Mouse (Mus musculus) kidney, postnatal 14 days (tissue): ENCODE results near the gene 1700022I11Rik.

ENCODE experiments used
- DNase-seq: peaks from one replicate; pipeline ENCODE4 v3.0.0; 2022; ENCODE audit warnings: mixed read lengths

The 1700022I11Rik gene

GRCm38 (mm10) chr4:42969304-42969703 is at the start of gene 1700022I11Rik:
Gene 1700022I11Rik, plus strand, starts transcription at chr4:42969604.
- no peak for DNase-seq

- DNase-seq: no peak
Measured at GRCm38 (mm10) chr4:42920726-42921125, 48.7 kb upstream of the 1700022I11Rik start.

DNA sequence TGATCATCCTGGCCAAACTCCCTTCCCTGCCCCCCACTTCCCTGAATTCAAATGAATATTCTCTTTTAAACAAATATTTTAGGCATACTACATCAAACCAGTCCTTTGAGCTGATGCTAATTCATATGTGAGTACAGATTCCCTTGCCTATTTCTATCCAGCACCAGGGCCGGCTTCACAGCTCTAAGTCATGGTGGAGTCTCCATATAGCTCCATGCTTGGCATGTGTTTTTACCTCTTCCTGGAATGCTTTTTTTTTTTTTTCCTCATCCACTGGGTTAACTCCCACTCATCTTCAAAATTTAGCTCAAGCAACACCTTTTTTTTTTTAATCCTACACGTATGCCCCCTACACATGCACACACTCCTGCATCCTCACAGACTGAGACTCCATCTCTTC is 47.9 kb upstream of the 1700022I11Rik start:
- no peak for DNase-seq

DNA sequence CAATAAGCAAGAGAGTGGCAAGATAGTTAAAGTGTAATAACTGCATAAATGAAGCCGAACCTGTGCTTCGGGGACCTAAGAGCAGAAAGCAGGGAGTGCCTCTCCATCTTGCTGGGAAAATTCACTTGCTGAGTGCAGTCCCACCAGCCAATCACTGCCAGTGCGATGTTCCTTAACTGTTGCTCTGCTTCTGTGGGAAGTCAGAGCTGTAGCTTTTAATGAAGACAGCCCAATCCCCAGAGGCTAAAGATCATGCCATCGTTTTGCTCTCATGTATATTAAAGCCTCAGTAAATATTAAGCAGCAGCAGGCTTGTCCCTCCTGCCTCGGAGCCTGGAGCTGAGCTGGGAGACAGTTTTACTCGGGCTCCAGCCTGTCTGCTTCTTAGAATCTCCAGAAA is 47.3 kb upstream of the 1700022I11Rik start:
- DNase-seq: no peak

DNA sequence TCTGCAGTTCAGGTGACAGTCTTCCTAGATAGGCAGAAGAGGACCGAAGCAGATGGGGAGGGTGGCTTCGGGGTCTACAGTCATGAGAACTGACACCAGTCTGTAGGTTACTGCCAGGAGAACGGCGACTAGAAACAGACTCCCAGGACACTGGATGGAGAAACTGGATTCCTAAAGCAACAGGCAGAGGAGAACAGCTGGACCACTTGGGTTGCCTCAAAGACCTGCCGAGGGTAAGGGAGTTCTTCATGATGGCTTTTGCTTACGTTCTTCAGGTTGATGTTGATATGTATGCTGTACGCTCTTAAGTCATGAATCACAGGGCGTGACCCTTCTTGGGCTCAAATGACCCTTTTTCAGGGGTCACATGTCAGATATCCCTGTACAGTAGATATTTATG is 46.9 kb upstream of the 1700022I11Rik start:
- DNase-seq: no peak

DNA sequence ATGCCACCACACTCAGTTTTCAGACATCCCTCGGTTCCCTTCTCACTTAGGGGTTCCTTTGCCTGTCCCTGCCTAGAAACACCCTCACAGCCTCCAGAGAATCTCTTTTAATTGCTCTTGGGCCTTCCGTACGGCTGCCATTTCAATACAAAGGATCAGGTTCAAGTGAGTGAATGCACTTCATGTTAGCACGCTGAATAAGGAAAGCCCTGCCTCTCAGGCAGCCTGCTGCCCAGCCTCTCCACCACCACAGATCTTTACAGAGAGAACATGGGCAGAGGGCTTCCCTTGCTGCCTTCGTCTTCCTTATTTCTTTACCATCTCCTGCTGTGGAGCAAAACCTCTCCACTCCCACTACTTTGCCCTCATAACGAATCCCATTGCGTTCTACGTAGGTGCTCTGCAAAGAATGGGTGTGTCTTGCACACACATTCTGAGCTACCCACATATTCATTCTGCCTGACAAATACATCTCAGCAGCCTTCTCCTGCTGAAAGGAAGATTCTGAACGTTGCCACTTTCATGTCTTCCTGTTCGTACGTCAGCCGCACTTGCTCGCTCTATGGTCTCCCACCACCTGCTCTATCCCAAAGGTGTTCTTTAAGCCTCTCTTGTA is 45.2 kb upstream of the 1700022I11Rik start:
- DNase-seq: no peak

- DNase-seq: no peak
Measured at GRCm38 (mm10) chr4:42928209-42928608, 41.2 kb upstream of the 1700022I11Rik start.

GRCm38 (mm10) chr4:42928952-42929351 is 40.5 kb upstream of the 1700022I11Rik start:
- no peak for DNase-seq

- DNase-seq: peak; percentile 28
Measured at GRCm38 (mm10) chr4:42932229-42932969, 37.0 kb upstream of the 1700022I11Rik start.

DNA sequence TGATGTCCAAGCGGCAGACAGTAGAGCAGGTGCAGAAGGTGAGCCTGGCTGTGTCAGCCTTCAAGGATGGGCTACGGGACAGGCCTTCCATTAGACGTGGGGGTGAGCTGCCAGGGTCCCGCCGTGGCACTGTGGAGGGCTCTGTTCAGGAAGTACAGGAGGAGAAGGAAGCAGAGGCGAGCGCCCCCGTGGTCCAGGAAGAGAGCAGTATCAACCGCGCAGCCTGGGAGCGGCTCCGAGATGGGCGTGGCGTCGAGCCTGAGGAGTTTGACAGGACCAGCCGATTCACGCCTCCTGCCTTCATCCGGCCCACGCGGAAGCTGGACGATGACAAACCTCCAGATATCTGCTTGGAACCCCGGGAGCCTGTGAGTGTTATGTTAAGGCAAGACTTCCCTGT is 35.8 kb upstream of the 1700022I11Rik start:
- peak; percentile 73 for DNase-seq

GRCm38 (mm10) chr4:42941396-42941795 is 28.0 kb upstream of the 1700022I11Rik start:
- no peak for DNase-seq

DNA sequence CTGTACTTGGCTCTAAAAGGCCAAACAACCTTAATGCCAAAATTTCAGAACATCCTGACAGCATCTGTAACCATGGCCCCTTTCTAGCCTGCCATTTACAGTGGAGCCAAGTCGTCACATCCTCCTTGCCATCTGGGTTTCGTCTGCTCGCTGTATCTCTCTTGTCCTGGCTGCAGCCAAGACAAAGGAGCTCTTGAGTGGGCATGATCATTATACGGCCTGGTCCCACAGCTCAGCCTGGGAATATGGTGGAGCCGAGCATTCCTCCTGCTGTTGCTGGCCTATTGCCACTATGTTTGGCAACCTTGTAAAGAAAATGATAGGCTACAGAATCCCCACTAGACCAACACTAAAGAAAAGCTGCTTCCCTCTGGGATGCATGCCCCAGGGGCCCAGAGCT is 26.1 kb upstream of the 1700022I11Rik start:
- DNase-seq: no peak

- DNase-seq: no peak
Measured at GRCm38 (mm10) chr4:42944185-42944584, 25.2 kb upstream of the 1700022I11Rik start.

DNA sequence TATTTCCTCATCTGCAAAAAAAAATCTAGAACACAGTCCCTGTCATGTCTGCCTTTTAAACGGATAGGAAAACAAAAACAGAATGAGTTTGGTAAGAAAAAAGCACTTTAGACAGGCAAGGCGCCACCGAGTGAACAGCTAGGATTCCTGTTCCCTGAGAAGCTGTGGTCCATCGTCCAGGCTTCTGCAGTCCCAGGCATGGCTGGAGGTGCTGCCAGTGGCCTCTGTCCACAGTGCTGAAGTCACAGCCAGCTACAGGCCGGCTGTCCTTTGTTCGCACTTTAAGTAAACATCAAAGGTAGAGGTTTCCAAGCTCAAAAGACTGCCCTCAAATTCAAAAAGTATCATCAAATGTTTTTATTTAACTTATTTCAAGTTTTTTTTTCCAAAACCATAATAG is 24.4 kb upstream of the 1700022I11Rik start:
- DNase-seq: peak; percentile 58

DNA sequence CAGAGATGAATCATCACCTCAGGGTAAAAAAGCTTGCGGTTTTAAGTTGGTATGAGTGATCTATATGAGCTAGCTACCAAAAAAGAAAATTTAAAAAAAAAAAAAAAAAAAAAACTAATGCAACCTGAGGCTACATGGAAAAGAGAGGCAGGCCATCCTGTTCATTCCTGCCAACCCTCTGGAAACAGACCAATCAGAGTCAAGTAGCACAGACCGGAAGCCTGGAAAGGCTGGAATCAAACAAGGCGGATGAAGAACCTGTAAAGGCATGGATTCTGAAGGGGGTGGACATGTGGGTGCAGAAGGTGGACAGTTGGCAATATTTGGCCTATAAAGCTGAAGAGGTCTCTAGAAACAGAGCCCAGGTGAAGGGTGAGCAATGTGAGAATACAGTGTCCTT is 24.0 kb upstream of the 1700022I11Rik start:
- DNase-seq: no peak

DNA sequence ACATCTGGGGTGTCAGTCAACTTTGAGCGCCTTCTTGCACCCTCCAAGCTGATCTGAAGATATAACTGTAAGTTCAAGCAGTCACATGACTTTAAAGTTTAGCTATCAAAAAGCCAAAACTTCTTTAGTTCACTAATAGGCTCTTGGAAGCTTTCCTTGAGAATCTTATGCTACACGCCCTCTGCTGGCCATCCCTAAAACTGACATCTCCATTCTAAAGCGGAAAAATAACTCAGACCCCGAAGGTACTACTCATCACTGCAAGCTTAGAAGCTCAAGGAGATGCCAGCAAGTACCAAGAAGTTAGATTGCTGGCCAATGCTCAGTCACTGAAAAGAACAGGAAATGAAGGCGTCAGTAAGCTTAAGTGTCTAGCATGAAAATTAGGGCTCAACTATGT is 23.5 kb upstream of the 1700022I11Rik start:
- peak; percentile 51 for DNase-seq

DNA sequence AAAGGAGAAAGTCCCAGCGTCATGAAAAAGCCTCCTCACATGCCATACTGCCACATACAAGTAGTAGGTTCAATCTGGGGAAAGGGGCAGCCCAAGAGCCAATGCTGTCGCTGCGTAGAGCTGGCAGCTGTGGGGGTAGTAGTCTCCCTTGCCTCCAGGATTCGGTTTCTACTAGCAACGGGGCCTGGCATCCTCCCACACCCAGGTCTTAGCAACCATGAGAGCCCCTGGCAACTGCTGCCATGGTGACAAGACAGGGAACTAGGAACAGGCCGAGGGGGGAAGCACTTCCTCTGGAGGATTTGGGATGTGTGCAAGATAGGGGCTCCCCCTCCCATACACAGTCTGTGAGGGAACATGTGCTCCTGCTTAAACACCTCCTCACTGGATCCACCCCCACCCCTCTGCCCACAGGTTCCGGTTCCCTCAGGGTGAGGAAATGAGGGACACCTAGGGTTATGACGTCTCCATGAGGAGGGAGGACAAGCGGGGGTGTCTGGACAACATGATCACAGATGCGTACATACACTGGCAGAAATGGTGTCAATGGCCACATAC is 22.6 kb upstream of the 1700022I11Rik start:
- no peak for DNase-seq

DNA sequence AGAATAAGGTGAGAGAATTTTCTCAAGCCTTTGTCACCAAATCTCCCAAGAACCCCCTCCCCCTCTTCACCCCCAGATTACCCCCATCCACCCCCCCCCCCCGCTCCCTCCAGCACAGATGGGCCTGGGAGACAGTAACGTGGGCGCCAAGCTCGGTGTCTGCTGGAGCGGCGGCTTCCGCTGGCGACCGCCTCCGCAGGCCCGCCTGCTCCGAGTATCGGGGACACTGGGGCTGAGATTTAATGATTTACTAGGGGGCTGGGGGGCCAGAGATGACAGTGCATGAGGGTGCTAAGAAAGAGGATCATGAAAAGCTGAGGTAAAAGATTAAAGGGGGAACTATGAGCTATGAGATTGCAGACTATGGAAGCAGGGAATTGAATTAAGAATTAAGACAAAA is 20.9 kb upstream of the 1700022I11Rik start:
- DNase-seq: no peak

DNA sequence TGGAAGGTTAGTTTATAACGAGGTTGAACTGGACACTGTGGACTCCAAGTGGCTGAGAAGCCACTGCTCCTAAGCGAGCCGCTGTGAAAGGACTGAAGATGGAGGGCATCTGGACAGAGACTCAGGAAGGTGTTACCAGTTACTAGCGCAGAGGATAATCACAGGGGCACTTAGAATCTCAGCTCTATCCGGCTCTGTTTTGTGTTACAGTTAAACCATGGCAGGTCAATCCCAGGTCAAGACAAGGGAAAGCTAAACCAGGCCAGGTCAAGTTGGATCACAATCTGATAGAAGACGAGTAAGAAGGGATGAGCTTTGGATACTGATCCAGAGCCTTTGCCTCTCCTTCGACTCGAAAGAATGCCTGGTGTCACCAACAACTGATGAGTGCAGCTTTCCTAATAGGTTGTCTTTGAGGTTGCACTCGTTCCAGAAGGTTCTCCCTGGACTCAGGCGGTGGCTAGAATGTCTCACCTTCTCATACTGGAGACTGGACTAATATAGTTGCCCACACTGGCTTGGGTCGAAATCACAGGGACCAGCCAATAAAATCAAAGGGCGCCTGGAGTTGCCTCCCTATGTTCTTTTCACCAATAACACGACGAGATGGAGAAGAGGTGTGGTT is 20.2 kb upstream of the 1700022I11Rik start:
- DNase-seq: no peak

DNA sequence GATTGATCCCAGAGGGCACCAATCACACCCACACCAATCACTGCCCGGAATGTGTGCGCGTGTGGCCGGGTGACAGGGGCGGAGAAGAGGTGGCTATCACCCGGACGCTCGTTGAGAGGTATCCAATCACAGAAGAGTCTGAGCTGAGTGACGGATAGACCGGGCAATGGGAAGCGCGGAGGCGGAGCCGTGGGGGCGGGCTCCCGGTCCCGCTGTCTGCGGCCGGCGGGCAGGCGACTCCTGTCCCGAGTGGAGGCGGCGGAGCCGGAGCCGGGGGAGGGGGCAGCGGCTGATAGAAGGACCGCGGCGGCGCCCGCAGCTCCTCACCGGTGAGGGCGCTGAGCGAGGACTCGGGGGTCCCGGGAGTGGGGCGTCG is 19.7 kb upstream of the 1700022I11Rik start, which contains the start of gene Dnajb5:
TSS of gene Dnajb5 (plus strand) at position 139 of the 376 bp plus-strand sequence.
- peak; percentile 98 for DNase-seq

DNA sequence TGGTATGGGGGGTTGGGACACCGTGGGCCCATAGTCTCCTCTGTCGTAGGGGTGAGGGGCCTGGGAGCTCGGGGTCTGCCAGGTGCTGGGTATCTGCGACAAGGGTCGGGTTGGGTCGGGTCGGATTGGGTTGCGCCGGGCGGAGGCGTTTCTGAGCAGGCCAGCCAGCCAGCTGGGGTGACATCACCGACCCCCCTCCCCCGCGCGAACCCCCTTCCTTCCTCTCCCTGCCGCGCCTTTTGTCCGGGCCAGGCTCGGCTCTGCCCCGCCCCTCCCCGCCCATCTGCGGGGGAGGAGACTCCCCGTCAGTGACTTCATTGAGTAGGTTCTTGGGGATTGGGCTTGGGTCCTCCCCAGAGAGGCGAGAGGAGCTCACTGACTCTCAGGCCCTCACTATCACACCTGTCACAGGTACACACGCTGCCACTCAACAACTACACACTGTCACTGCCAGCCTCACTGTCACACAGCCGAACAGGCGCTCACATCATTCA is 19.3 kb upstream of the 1700022I11Rik start:
- DNase-seq: peak; percentile 91

DNA sequence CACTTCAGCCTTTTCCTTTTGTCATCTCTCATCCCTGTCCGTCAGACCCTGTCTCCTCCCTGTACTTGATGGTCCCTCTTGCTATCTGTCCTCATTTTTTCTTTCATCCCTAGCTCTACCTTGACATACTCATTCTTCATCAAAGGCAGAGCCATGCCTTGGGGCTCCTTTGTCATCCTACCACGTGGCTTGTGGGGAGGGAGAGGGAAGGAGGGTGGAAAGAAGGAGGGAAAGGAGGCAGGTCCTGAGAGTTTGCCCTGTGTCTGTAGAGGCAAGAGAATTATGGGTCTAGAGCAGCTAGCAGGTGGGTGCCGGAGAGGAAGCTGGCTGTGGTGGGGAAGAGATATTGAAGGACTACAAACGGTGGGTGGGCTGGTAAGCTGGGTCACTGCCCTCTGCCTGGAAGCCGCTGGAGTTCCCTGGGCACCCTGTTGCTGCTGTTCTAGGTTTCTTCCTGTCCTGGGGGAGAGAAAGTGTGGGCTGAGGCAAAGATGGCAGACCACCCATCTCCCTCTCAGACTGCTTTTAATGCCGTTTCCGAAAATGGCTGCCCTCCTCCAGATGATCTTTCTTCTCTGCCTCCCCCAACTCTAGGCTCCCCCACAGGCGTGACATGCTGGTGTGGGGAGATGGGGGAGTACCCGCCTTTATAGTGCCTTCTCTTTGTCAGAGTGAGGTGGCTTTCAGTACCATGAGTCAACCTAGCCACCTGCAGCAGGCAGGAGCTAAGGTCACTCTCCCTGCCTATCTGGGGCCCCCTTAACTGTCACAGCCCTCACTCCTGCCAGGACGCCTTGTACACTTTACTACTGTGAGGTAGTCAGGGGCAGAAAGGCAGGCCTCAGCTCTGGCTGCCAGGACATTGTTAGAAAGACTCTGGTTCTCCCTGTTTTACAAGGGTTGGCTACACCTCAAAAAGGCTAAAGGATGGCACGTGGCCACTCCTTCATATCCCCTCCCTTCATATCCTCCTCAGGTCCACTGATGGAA is 17.9 kb upstream of the 1700022I11Rik start:
- no peak for DNase-seq
